39 mouse cellular contexts compared by ENCODE assay signal in genomic region chr8:71588762-71589161, GRCm38 (mm10). TPM values are rescaled to one million over a fixed set of nuclear protein-coding genes. Genes with fewer than 3 reads are reported as not detected.
"Had no signal": no experiment of that assay in that cellular context is flagged by ENCODE, and none has a peak within 500 bp of the region (broad histone marks: within the 10 kb centered on the region; RNA-seq: fewer than 3 reads in every experiment).

No protein-coding gene starts in this region.

- ATAC-seq: liver, embryonic 12.5 days; liver, postnatal 0 days; lung, postnatal 0 days; midbrain, embryonic 13.5 days; midbrain, embryonic 15.5 days; midbrain, embryonic 16.5 days had no signal

- H3K36me3 ChIP-seq: liver, embryonic 13.5 days; liver, embryonic 15.5 days had no signal

- H3K4me3 ChIP-seq: left cerebral cortex, adult 2 months; limb, embryonic 10.5 days; limb, embryonic 12.5 days; limb, embryonic 13.5 days; limb, embryonic 15.5 days; liver, embryonic 12.5 days; liver, embryonic 13.5 days; liver, embryonic 15.5 days; lung, embryonic 15.5 days; midbrain, embryonic 10.5 days; midbrain, embryonic 12.5 days; midbrain, embryonic 13.5 days; midbrain, embryonic 15.5 days; myocyte had no signal

- H3K27ac ChIP-seq: left cerebral cortex, adult 2 months; limb, embryonic 10.5 days; limb, embryonic 13.5 days; limb, embryonic 15.5 days; liver, embryonic 12.5 days; liver, embryonic 13.5 days; liver, embryonic 14.5 days; liver, embryonic 15.5 days; lung, embryonic 15.5 days; macrophage; midbrain, embryonic 10.5 days; midbrain, embryonic 12.5 days; midbrain, embryonic 13.5 days; midbrain, embryonic 15.5 days had no signal

- DNase-seq: left cerebral cortex, postnatal 4 days; liver; liver, embryonic 13.5 days; liver, postnatal 0 days; lung, adult 18-20 months; lung, adult 2 months; lung, embryonic 14.5 days; lung, postnatal 10 days; lung, postnatal 14 days; lung, postnatal 36 days; lung, postnatal 4 days; midbrain, embryonic 14.5 days had no signal

- H3K4me2 ChIP-seq: limb, embryonic 12.5 days; limb, embryonic 13.5 days; limb, embryonic 15.5 days; liver, embryonic 11.5 days; liver, embryonic 12.5 days; liver, embryonic 13.5 days; liver, embryonic 15.5 days; lung, embryonic 14.5 days; lung, embryonic 15.5 days; midbrain, embryonic 11.5 days; midbrain, embryonic 12.5 days; midbrain, embryonic 13.5 days; midbrain, embryonic 15.5 days had no signal

- H3K9ac ChIP-seq: limb, embryonic 12.5 days; limb, embryonic 13.5 days; limb, embryonic 15.5 days; liver, embryonic 12.5 days; liver, embryonic 13.5 days; liver, embryonic 14.5 days; liver, embryonic 15.5 days; liver, postnatal 0 days; lung, embryonic 14.5 days; lung, embryonic 15.5 days; midbrain, embryonic 12.5 days; midbrain, embryonic 13.5 days; midbrain, embryonic 15.5 days had no signal

- H3K9me3 ChIP-seq: limb, embryonic 10.5 days; limb, embryonic 12.5 days; limb, embryonic 13.5 days; limb, embryonic 15.5 days; liver, embryonic 12.5 days; liver, embryonic 13.5 days; liver, embryonic 15.5 days; lung, embryonic 15.5 days; midbrain, embryonic 10.5 days; midbrain, embryonic 12.5 days; midbrain, embryonic 13.5 days; midbrain, embryonic 15.5 days had no signal

- H3K27me3 ChIP-seq: limb, embryonic 13.5 days; limb, embryonic 15.5 days; liver, embryonic 13.5 days; liver, embryonic 15.5 days; lung, embryonic 15.5 days; midbrain, embryonic 13.5 days; midbrain, embryonic 15.5 days had no signal

RNA-seq across cellular contexts. Expression of gene Nxnl1, which starts 22.4 kb away (rescaled TPM):
- total RNA-seq: left cerebral cortex, postnatal 10 days; left cerebral cortex, postnatal 4 days; liver, adult 2 months; megakaryocyte progenitor cell, adult 5-6 weeks; megakaryocyte-erythroid progenitor cell, adult 5-6 weeks; monocyte, adult 5-6 weeks had no signal
- polyA plus RNA-seq: limb, embryonic 10.5 days; limb, embryonic 11.5 days; limb, embryonic 12.5 days; limb, embryonic 13.5 days; limb, embryonic 14.5 days; liver, adult 2 months; liver, embryonic 15.5 days; liver, embryonic 16.5 days; lung, adult 2 months; lung, embryonic 15.5 days; macrophage; midbrain, embryonic 10.5 days; midbrain, embryonic 11.5 days; midbrain, embryonic 12.5 days; midbrain, embryonic 13.5 days; midbrain, embryonic 14.5 days; midbrain, embryonic 15.5 days; midbrain, embryonic 16.5 days had no signal
